Mouse (Mus musculus): ENCODE data around the gene Synrg. TPM values are rescaled to one million over a fixed set of nuclear protein-coding genes. Genes with fewer than 3 reads are reported as not detected.

Synrg gene
- polyA plus RNA-seq (2015; fragmentation: Nextera tagmentation; extraction: Ambion mirVana): 9.1 and 10.6 TPM in 2 replicates

GRCm38 (mm10) chr11:83963991-83964921, at the start of gene Synrg:
TSS of gene Synrg (plus strand) at chr11:83964428.

GRCm38 (mm10) chr11:83941950-83942840, 22.0 kb upstream of the Synrg start, which contains the start of gene Ddx52:
TSS of gene Ddx52 (plus strand) at chr11:83942062.

GRCm38 (mm10) chr11:84069034-84069370, 104.8 kb downstream of the Synrg start, which contains the start of gene Dusp14:
TSS of gene Dusp14 (minus strand) at chr11:84069261.

Other genes starting within 250 kb of the Synrg start
- 1.2 and 54.1 TPM in 2 replicates for gene Wfdc21, start 217.5 kb upstream of the Synrg start, polyA plus RNA-seq (2015; fragmentation: Nextera tagmentation; extraction: Ambion mirVana)
- gene Heatr6, start 210.7 kb upstream of the Synrg start, polyA plus RNA-seq (2015; fragmentation: Nextera tagmentation; extraction: Ambion mirVana): 8.0 and 10.4 TPM in 2 replicates
- not detected in 2 replicates for gene Hnf1b, start 114.4 kb upstream of the Synrg start, polyA plus RNA-seq (2015; fragmentation: Nextera tagmentation; extraction: Ambion mirVana)
- 15.1 and 16.5 TPM in 2 replicates for gene Ddx52, start 22.4 kb upstream of the Synrg start, polyA plus RNA-seq (2015; fragmentation: Nextera tagmentation; extraction: Ambion mirVana)
- gene Dusp14, start 104.8 kb downstream of the Synrg start, polyA plus RNA-seq (2015; fragmentation: Nextera tagmentation; extraction: Ambion mirVana): 2.6 and 5.8 TPM in 2 replicates
- gene Tada2a, start 165.2 kb downstream of the Synrg start, polyA plus RNA-seq (2015; fragmentation: Nextera tagmentation; extraction: Ambion mirVana): 10.1 and 11.3 TPM in 2 replicates
- gene Acaca, start 165.2 kb downstream of the Synrg start, polyA plus RNA-seq (2015; fragmentation: Nextera tagmentation; extraction: Ambion mirVana): 3.1 and 3.4 TPM in 2 replicates
- gene Gm11437, start 203.0 kb downstream of the Synrg start, polyA plus RNA-seq (2015; fragmentation: Nextera tagmentation; extraction: Ambion mirVana): not detected in 2 replicates